Mouse (Mus musculus): ENCODE measurements around the gene Cdh16. TPM values are rescaled to one million over a fixed set of nuclear protein-coding genes. Genes with fewer than 3 reads are reported as not detected.
"Not testable (repeated sequence)": the region's sequence is repeated elsewhere in the genome, so short reads cannot be mapped to it uniquely, and the experiment has no call there.

Cdh16 gene
- total RNA-seq (2014; rRNA removed) = not detected in 2 replicates
- not detected in 2 replicates for polyA plus RNA-seq (2015; fragmentation: Nextera tagmentation; extraction: Ambion mirVana)

GRCm38 (mm10) chr8:104624161-104624560, at the start of gene Cdh16:
Gene Cdh16 (minus strand): TSS chr8:104624396.
- 75% methylated on average over 6 of the region's 6 CpGs for WGBS

DNA sequence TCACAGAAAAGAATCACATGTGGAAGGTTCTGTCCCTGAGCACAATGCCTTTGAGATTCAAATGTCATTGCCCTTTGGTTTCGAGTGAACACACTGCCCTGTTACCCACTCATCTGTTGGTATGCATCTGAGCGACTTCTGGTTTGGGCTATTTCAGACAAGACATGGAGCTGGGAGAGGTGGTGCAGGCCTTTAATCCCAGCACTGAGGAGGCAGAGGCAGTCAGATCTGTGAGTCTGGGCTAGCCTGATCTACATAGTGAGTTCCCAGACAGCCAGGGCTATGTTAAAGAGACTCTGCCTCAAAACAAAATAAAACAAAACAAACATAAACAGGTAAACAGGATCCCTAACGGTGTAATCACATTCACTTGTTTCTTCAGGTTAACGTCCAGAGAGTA, 31.4 kb upstream of the Cdh16 start:
- H3K4me3 ChIP-seq (ENCODE audit: low read length) = no peak overlapping the region
- WGBS = 74% methylated on average over 4 of the region's 4 CpGs

More at GRCm38 (mm10) chr8:104624161-104624560, at the start of gene Cdh16:
- DNase-seq (ENCODE audit: low spot score) (no peak), ATAC-seq (no peak)
- TF ChIP-seq CTCF (IDR thresholded peaks at IDR 0.05; ENCODE audit: low read depth) = no peak
- H3K27me3 ChIP-seq (ENCODE audit: insufficient read depth, low read length) = no peaks in the 10 kb centered on the region
- no peaks in the 10 kb centered on the region for H3K4me1 ChIP-seq (ENCODE audit: insufficient read depth, low read length)
- no peaks in the 10 kb centered on the region for H3K9me3 ChIP-seq (ENCODE audit: low read length)
- H3K4me3 ChIP-seq (ENCODE audit: low read length) = no peak within 1 kb of the TSS
- no peaks in the 10 kb centered on the region for H3K36me3 ChIP-seq (ENCODE audit: insufficient read depth, low read length)
- H3K9ac ChIP-seq (replicated peaks; ENCODE audit: low read length) = no peak within 1 kb of the TSS
- no peak within 1 kb of the TSS for H3K27ac ChIP-seq
- no peak within 1 kb of the TSS for H3K4me2 ChIP-seq (ENCODE audit: low read depth, low read length)

DNA sequence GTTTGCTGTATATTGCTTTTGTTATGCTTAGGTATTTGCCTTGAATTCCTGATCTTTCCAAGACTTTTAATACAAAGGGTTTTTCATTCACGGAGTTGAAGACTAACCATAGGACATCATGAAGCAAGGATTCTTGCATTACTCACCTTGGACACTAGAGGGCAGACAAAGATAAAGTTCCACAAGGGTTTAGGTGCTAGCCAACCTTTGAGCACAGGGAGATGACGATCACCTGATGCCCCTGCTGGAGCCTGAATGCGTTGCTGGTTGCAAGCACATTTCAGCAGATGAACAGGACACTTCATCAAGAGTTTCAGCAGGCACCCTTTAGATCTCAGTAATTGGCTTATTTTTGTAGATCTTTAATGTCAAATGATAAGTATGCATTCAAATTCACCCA, 30.8 kb upstream of the Cdh16 start:
- Histone ChIP-seq H3K36me3 (ENCODE audit: insufficient read depth, low read length) (no peaks in the 10 kb centered on the region), H3K27ac (no peak overlapping the region), H3K9me3 (ENCODE audit: low read length) (no peaks in the 10 kb centered on the region), H3K9ac (replicated peaks; ENCODE audit: low read length) (no peak overlapping the region), H3K4me1 (ENCODE audit: insufficient read depth, low read length) (no peaks in the 10 kb centered on the region), H3K4me3 (ENCODE audit: low read length) (no peak overlapping the region), H3K27me3 (ENCODE audit: insufficient read depth, low read length) (no peaks in the 10 kb centered on the region), H3K4me2 (ENCODE audit: low read depth, low read length) (no peak overlapping the region)
- under 1% methylated on average over 3 of the region's 3 CpGs for WGBS
- DNase-seq (ENCODE audit: low spot score) (peak; percentile 95), ATAC-seq (peak; percentile 91)
- peak; percentile 98 for TF ChIP-seq CTCF (IDR thresholded peaks at IDR 0.05; ENCODE audit: low read depth)

More for the DNA sequence above, 31.4 kb upstream of the Cdh16 start:
- Histone ChIP-seq H3K4me1 (ENCODE audit: insufficient read depth, low read length) (no peaks in the 10 kb centered on the region), H3K27ac (no peak overlapping the region), H3K36me3 (ENCODE audit: insufficient read depth, low read length) (no peaks in the 10 kb centered on the region), H3K9ac (replicated peaks; ENCODE audit: low read length) (no peak overlapping the region), H3K9me3 (ENCODE audit: low read length) (no peaks in the 10 kb centered on the region), H3K4me2 (ENCODE audit: low read depth, low read length) (no peak overlapping the region), H3K27me3 (ENCODE audit: insufficient read depth, low read length) (no peaks in the 10 kb centered on the region)
- DNase-seq (ENCODE audit: low spot score) (no peak), ATAC-seq (no peak)
- TF ChIP-seq CTCF (IDR thresholded peaks at IDR 0.05; ENCODE audit: low read depth) = no peak

- DNase-seq (ENCODE audit: low spot score); H3K4me3 ChIP-seq (ENCODE audit: low read length); H3K27me3 ChIP-seq (ENCODE audit: insufficient read depth, low read length); H3K9ac ChIP-seq (replicated peaks; ENCODE audit: low read length); H3K9me3 ChIP-seq (ENCODE audit: low read length); H3K27ac ChIP-seq; H3K4me2 ChIP-seq (ENCODE audit: low read depth, low read length); H3K36me3 ChIP-seq (ENCODE audit: insufficient read depth, low read length); ATAC-seq: not testable (repeated sequence)
- WGBS = 72% methylated on average over 3 of the region's 3 CpGs
- TF ChIP-seq CTCF (IDR thresholded peaks at IDR 0.05; ENCODE audit: low read depth) = peak; percentile 25
- H3K4me1 ChIP-seq (ENCODE audit: insufficient read depth, low read length) = peaks cover 16% of the 10 kb centered on the region
Measured at GRCm38 (mm10) chr8:104644187-104644586, 20.0 kb upstream of the Cdh16 start.

DNA sequence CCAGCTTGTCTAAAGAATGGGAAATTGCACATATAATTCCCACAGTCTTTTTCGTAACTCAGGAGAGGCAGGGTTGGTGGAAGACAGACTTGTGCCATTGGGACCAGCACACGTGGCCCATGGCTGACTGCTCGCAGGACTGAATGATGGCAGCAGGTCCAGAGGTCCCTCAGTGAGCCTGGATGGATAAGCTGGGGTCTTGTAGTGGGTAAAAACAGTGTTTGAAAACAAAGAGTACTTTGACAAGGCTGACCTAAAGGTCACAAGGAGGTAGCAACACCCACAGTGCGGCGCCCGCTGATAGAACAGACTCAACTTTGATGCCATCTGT, 18.1 kb upstream of the Cdh16 start:
- no peak for DNase-seq (ENCODE audit: low spot score)
- Histone ChIP-seq H3K4me1 (ENCODE audit: insufficient read depth, low read length) (peaks cover 16% of the 10 kb centered on the region), H3K4me3 (ENCODE audit: low read length) (peak overlapping the region; percentile 89), H3K9ac (replicated peaks; ENCODE audit: low read length) (peak overlapping the region; percentile 82), H3K4me2 (ENCODE audit: low read depth, low read length) (peak overlapping the region; percentile 71), H3K27ac (peak overlapping the region; percentile 80), H3K9me3 (ENCODE audit: low read length) (no peaks in the 10 kb centered on the region), H3K36me3 (ENCODE audit: insufficient read depth, low read length) (no peaks in the 10 kb centered on the region), H3K27me3 (ENCODE audit: insufficient read depth, low read length) (no peaks in the 10 kb centered on the region)
- WGBS = 71% methylated on average over 6 of the region's 6 CpGs
- ATAC-seq = peak; percentile 37
- no peak for TF ChIP-seq CTCF (IDR thresholded peaks at IDR 0.05; ENCODE audit: low read depth)

DNA sequence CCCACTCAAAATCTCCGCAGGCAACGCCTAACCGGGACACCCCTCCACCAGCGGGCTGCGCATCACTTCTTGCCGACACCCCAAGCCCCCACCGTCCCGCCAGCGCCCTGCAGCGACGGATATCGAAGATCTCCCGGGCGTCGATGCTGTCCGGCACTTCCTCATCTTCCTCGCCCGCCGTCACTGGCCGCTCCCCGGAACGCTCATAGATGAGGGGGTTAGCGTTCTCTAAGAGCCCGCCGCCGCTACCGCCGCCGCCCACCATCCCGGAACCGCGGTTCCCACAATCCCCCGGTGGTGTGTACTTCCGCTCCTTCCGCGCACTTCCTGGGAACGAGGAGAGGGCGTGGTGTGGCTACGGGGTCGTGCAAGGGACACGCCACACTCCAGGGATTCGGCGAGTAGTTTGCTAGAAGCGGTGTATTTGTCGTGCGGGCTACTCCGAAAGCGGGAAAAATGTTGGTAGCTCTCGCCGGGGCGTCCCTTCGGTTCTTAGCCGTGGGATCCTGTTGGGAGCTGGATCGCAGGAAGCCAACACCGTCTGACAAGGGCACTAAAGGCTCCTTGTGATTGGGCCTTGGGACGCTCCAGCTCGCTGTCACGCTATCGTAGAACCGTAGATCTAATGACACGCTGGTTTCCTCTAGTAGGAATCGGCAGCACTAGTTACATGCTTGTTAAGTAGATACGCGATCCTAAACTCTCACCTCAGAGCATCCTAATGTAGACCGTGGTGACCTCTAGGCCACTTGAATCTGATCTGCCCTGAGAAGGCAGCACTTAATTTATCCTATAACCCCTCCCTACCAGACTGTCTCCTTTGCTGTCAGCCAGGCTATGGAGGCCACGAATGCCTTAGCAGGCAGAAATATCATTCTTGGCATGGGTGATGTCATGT, 17.5 kb upstream of the Cdh16 start, which contains the start of gene Ciao2b:
Gene Ciao2b, minus strand, starts transcription at position 540 of the 898 bp plus-strand sequence.
- WGBS = under 1% methylated on average over 66 of the region's 66 CpGs
- TF ChIP-seq CTCF (IDR thresholded peaks at IDR 0.05; ENCODE audit: low read depth) = no peak
- H3K4me3 ChIP-seq (ENCODE audit: low read length) = peak within 1 kb of the TSS; percentile 89
- H3K9ac ChIP-seq (replicated peaks; ENCODE audit: low read length) = peak within 1 kb of the TSS; percentile 82
- H3K9me3 ChIP-seq (ENCODE audit: low read length) = no peaks in the 10 kb centered on the region
- peaks cover 16% of the 10 kb centered on the region for H3K4me1 ChIP-seq (ENCODE audit: insufficient read depth, low read length)
- ATAC-seq = peak; percentile 97
- peak within 1 kb of the TSS; percentile 80 for H3K27ac ChIP-seq
- H3K27me3 ChIP-seq (ENCODE audit: insufficient read depth, low read length) = no peaks in the 10 kb centered on the region
- H3K36me3 ChIP-seq (ENCODE audit: insufficient read depth, low read length) = no peaks in the 10 kb centered on the region
- peak within 1 kb of the TSS; percentile 71 for H3K4me2 ChIP-seq (ENCODE audit: low read depth, low read length)
- peak; percentile 95 for DNase-seq (ENCODE audit: low spot score)
